Mouse (Mus musculus) spleen, postnatal 0 days (tissue): Measurements from ENCODE around the gene Slc11a2. TPM values are rescaled to one million over a fixed set of nuclear protein-coding genes. Genes with fewer than 3 reads are reported as not detected.

Experiments
- polyA plus RNA-seq: library from polyadenylated mRNA; unstranded; fragments of >200 nt; fragmentation: Nextera tagmentation; extraction: Ambion mirVana; gene quantifications from 2 replicates; pipeline ENCODE4 v1.2.1, GENCODE M21; 2015

The Slc11a2 gene
- polyA plus RNA-seq = 35.7 and 43.1 TPM in 2 replicates

DNA sequence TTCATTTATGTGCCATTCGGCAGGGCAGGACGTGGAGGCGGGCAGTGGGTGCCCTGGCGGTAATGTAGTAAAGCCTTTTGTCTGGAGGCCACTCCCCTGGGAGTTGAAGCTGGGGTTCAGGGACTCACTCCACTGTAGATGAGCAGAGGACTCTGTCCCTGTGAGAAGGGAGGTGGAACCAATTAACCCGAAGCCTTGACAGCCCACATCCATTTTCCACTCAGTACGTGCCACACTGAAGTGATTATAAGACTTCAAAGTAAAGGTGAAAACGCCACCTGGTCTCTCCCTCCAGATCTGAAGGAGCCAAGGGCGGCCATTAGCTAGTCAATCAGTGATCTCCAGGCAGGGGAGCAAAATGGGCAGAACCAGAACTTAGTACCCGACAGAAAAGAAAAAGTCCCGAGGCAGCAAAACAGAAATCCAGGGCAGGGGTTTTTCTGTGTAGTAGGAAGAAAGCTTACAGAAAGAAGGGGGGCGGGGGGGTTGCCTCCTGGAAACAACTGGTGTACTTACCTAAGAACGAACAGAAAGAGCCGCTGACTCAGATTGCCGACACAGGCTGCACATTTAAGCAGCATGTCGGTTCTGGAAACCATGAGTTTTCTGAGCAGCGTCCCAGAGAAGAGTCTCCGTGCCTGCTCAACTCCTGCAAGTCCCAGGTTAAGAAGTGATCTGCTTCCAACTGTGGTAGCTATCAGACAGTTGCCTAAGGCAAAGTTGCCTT lies at the start of gene Slc11a2:
Slc11a2 (minus strand) TSS at position 677 of the 727 bp plus-strand sequence.

DNA sequence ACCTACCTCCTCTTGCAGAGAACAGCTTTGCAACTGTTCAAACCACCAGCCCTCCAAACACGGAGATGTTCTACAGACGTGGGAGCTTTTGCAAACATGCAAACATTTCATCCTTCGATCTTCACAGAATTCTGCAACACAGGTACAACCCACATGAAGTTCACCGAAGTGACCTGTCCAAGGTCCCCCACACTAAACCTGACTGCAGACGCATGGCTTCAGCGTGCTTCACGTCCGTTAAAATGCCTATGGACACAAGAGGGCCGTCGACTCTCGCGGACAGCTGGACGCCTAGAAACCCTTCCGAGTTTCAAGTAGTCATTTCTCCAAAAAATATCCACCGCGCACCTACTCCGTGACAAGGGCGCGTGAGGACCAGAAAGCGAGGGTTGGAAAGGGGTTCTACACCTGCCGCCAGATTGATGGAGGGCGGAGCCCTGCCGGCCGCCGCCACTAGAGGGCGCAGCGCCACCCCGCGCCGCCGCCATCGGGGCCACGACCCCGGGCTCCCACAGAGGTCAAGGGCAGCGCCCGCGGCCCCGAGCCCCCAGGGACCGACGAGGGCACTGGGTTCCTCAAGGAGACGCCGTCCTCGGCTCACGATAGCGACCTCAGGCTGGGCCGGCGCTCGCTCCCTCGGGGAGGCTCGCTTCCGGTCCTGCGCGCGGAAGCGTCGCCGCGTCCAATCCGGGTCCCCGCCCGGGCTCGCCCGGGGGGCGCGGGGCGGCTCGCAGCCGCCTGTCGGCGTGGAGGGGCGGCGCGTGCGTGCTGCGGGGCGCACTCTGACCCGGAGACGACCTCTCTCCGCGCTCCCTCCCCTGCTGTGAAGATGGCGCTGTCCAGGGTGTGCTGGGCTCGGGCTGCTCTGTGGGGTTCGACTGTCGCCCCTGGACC lies 43.7 kb upstream of the Slc11a2 start, which contains the start of gene Letmd1:
Letmd1 (plus strand) TSS at position 729 of the 894 bp plus-strand sequence.

DNA sequence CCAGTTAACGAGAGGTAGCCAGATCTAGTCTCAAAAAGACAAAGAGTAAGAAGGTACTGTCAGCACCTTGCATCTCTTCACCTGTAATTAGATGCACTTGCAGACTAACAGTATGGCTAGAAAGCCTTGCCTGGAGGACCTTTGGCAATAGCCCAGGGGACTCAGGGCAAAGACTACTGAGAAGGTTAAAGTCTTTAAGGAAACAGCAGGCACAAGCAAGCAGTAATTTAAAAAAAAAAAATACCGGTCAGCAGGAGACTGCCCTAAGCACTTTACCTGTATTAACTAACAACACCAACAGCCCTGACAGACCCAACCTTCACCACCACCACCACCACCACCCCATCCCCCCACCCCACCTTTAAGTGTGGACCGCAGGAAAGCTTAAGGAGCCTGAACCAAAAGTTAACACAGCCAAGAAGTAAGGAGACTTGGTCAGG lies 3.1 kb downstream of the Slc11a2 start, which contains the start of gene Gm5475:
Gm5475 (plus strand) TSS at position 390 of the 440 bp plus-strand sequence.

DNA sequence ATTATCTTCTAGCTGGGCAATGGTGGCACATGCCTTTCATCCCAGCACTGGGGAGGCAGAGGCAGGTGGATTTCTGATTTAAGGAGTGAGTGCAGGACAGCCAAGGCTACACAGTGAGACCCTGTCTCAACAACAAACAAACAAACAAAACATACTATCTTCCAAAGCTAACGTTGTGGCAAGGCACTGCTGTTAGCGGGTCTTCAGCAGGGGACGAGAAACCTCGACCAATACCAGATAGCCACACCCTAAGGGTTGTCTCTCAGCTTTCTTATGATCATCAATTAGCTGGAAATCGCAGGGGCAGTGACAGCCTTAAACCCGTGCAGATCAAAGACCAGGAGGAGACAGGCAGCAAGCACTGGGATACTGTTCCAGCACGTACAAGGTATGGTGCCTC lies 60.6 kb downstream of the Slc11a2 start, which contains the start of gene Higd1c:
Higd1c (plus strand) TSS at position 301 of the 400 bp plus-strand sequence.

DNA sequence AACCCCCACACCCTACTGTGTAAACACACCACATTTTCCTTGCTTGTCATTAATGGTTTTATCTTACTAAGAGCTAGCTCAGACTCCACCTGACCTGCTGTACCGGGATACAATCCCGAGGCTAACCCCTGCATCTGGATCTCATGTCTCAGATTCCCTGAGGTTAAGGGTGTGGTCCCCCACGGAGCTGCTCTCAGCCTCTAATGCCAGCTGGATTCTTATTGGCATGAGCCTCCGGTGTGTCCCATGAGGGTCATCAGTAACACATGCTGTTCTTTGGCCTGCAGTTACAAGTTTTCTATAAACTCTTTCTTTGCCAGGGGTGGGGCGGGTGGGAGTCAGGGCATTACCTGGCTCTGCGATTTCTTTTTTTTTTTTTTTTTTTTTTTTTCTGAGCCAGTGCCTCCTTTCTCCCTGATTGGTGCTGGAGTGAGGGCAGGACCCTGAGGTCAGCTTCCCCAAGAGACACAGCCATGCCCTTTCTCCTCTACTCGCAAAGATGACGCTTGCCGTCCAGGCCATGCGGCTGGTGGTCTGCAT lies 72.1 kb downstream of the Slc11a2 start, which contains the start of the genes Methig1 and Mettl7a2:
Methig1 (plus strand) TSS at position 439 of the 540 bp plus-strand sequence.
Mettl7a2 (plus strand) TSS at position 490 of the 540 bp plus-strand sequence.

Other genes starting within 250 kb of the Slc11a2 start
- 60.8 and 61.5 TPM in 2 replicates for gene Atf1, start 197.3 kb downstream of the Slc11a2 start, polyA plus RNA-seq
- not detected in 2 replicates for gene Tmprss12, start 144.2 kb downstream of the Slc11a2 start, polyA plus RNA-seq
- gene Mettl7a1, start 120.9 kb downstream of the Slc11a2 start, polyA plus RNA-seq = 6.5 and 7.0 TPM in 2 replicates
- gene Mettl7a3, start 90.1 kb downstream of the Slc11a2 start, polyA plus RNA-seq = 0.07 TPM in 1 of 2 replicates, not detected in the other
- gene Methig1, start 71.9 kb downstream of the Slc11a2 start, polyA plus RNA-seq = 0.11 TPM in 1 of 2 replicates, not detected in the other
- gene Mettl7a2, start 71.9 kb downstream of the Slc11a2 start, polyA plus RNA-seq = not detected in 2 replicates
- gene Higd1c, start 60.5 kb downstream of the Slc11a2 start, polyA plus RNA-seq = not detected in 2 replicates
- 0.07 TPM in 1 of 2 replicates, not detected in the other for gene Gm5475, start 2.9 kb downstream of the Slc11a2 start, polyA plus RNA-seq
- 10.5 and 11.1 TPM in 2 replicates for gene Letmd1, start 44.0 kb upstream of the Slc11a2 start, polyA plus RNA-seq
- 1.6 and 1.7 TPM in 2 replicates for gene Csrnp2, start 70.4 kb upstream of the Slc11a2 start, polyA plus RNA-seq
- gene Tfcp2, start 126.9 kb upstream of the Slc11a2 start, polyA plus RNA-seq = 8.3 and 9.8 TPM in 2 replicates
- 2.7 and 3.5 TPM in 2 replicates for gene Pou6f1, start 174.9 kb upstream of the Slc11a2 start, polyA plus RNA-seq
- 239 and 249 TPM in 2 replicates for gene Dazap2, start 190.3 kb upstream of the Slc11a2 start, polyA plus RNA-seq
- gene Smagp, start 211.9 kb upstream of the Slc11a2 start, polyA plus RNA-seq = 9.4 and 13.4 TPM in 2 replicates
- 18.3 and 24.0 TPM in 2 replicates for gene Bin2, start 244.5 kb upstream of the Slc11a2 start, polyA plus RNA-seq